Mouse (Mus musculus) embryonic facial prominence, embryonic 10.5 days (tissue): ENCODE measurements around the gene Cxcl13. TPM values are rescaled to one million over a fixed set of nuclear protein-coding genes. Genes with fewer than 3 reads are reported as not detected.
"Not testable (repeated sequence)": the region's sequence is repeated elsewhere in the genome, so short reads cannot be mapped to it uniquely, and the experiment has no call there.

Experiments
- DNase-seq: peaks from one replicate; pipeline ENCODE4 v3.0.0-alpha.2; 2017; ENCODE audit warnings: low spot score
- H3K27ac ChIP-seq: fragments of 300-500 bp; sonication (generic); replicated peaks from 2 replicates; pipeline ENCODE4 v1.5.1; 2016; ENCODE audit warnings: mild to moderate bottlenecking
- H3K27me3 ChIP-seq: fragments of 300-500 bp; sonication (generic); replicated peaks from 2 replicates; pipeline ENCODE4 v1.6.1; 2016; ENCODE audit warnings: low read depth, mild to moderate bottlenecking; ENCODE audit not compliant: poor library complexity, severe bottlenecking
- H3K36me3 ChIP-seq: fragments of 300-500 bp; sonication (generic); replicated peaks from 2 replicates; pipeline ENCODE4 v1.6.1; 2016; ENCODE audit warnings: mild to moderate bottlenecking, moderate library complexity
- H3K4me1 ChIP-seq: fragments of 300-500 bp; sonication (generic); 2 replicates; pipeline ENCODE4 v1.6.1; 2016
- H3K4me3 ChIP-seq: fragments of 300-500 bp; sonication (generic); 2 replicates; pipeline ENCODE4 v1.5.1; 2016; ENCODE audit warnings: mild to moderate bottlenecking, moderate library complexity
- H3K9me3 ChIP-seq: fragments of 300-500 bp; sonication (generic); 2 replicates; pipeline ENCODE4 v1.6.1; 2016; ENCODE audit warnings: mild to moderate bottlenecking
- WGBS: fragments of 180-500 bp; shearing (Covaris S2); methylation state at CpG from one replicate; pipeline ENCODE4 v1.1.7; 2016; 5-methylcytosine and 5-hydroxymethylcytosine counted together
- polyA plus RNA-seq: library from polyadenylated mRNA; unstranded; fragments of >200 nt; fragmentation: Nextera tagmentation; extraction: Ambion mirVana; gene quantifications from 2 replicates; pipeline ENCODE4 v1.2.1, GENCODE M21; 2016

The Cxcl13 gene
- polyA plus RNA-seq, 1 experiment from 2014 or later: 4.7 TPM

GRCm38 (mm10) chr5:95946344-95946743, 10.4 kb upstream of the Cxcl13 start:
- 76% methylated on average over 2 of the region's 2 CpGs for WGBS

GRCm38 (mm10) chr5:95948641-95949040, 8.1 kb upstream of the Cxcl13 start:
- no peak overlapping the region for H3K27ac ChIP-seq
- no peak for DNase-seq
- 84% methylated on average over 3 of the region's 3 CpGs for WGBS
- no peaks in the 10 kb centered on the region for H3K36me3 ChIP-seq
- H3K27me3 ChIP-seq: no peaks in the 10 kb centered on the region
- no peaks in the 10 kb centered on the region for H3K9me3 ChIP-seq
- no peak overlapping the region for H3K4me3 ChIP-seq
- H3K4me1 ChIP-seq: 0 out of 2 replicates have a peak, but pooled peaks cover 6% of the 10 kb centered on the region

More at GRCm38 (mm10) chr5:95946344-95946743, 10.4 kb upstream of the Cxcl13 start:
- Histone ChIP-seq H3K4me3 (no peak overlapping the region), H3K27me3 (no peaks in the 10 kb centered on the region), H3K4me1 (0 out of 2 replicates have a peak, but pooled peaks cover 6% of the 10 kb centered on the region), H3K27ac (no peak overlapping the region), H3K36me3 (no peaks in the 10 kb centered on the region), H3K9me3 (no peaks in the 10 kb centered on the region)
- DNase-seq: no peak

GRCm38 (mm10) chr5:95949946-95950701, 6.6 kb upstream of the Cxcl13 start:
- Histone ChIP-seq H3K27ac (no peak overlapping the region), H3K36me3 (no peaks in the 10 kb centered on the region), H3K4me1 (0 out of 2 replicates have a peak, but pooled peaks cover 2% of the 10 kb centered on the region), H3K4me3 (no peak overlapping the region), H3K9me3 (no peaks in the 10 kb centered on the region), H3K27me3 (no peaks in the 10 kb centered on the region)
- DNase-seq: peak; percentile 60
- WGBS: 47% methylated on average over 19 of the region's 19 CpGs

GRCm38 (mm10) chr5:95964940-95965339, 8.2 kb downstream of the Cxcl13 start:
- Histone ChIP-seq H3K27me3 (no peaks in the 10 kb centered on the region), H3K27ac (no peak overlapping the region), H3K36me3 (no peaks in the 10 kb centered on the region), H3K4me3 (no peak overlapping the region), H3K9me3 (no peaks in the 10 kb centered on the region), H3K4me1 (no peaks in the 10 kb centered on the region)
- 64% methylated on average over 2 of the region's 2 CpGs for WGBS
- DNase-seq: no peak

- no peaks in the 10 kb centered on the region for H3K36me3 ChIP-seq
- H3K27ac ChIP-seq: no peak overlapping the region
- H3K27me3 ChIP-seq: no peaks in the 10 kb centered on the region
- no peak overlapping the region for H3K4me3 ChIP-seq
- 61% methylated on average over 2 of the region's 2 CpGs for WGBS
- no peaks in the 10 kb centered on the region for H3K9me3 ChIP-seq
- no peak for DNase-seq
- H3K4me1 ChIP-seq: no peaks in the 10 kb centered on the region
Observed at GRCm38 (mm10) chr5:95966621-95967020, 9.9 kb downstream of the Cxcl13 start.

- H3K36me3 ChIP-seq: no peaks in the 10 kb centered on the region
- peak; percentile 53 for DNase-seq
- H3K27me3 ChIP-seq: peaks cover 4% of the 10 kb centered on the region; the same call in 1 of the 2 replicates
- H3K27ac ChIP-seq: no peak overlapping the region
- WGBS: 38% methylated on average over 6 of the region's 6 CpGs
- no peaks in the 10 kb centered on the region for H3K9me3 ChIP-seq
- no peak overlapping the region for H3K4me3 ChIP-seq
- H3K4me1 ChIP-seq: no peaks in the 10 kb centered on the region
Observed at GRCm38 (mm10) chr5:95970845-95971244, 14.1 kb downstream of the Cxcl13 start.

- H3K27ac ChIP-seq: no peak overlapping the region
- H3K4me1 ChIP-seq: 0 out of 2 replicates have a peak, but pooled peaks cover 4% of the 10 kb centered on the region
- no peak for DNase-seq
- H3K4me3 ChIP-seq: no peak overlapping the region
- no peaks in the 10 kb centered on the region for H3K9me3 ChIP-seq
- 80% methylated on average over 3 of the region's 3 CpGs for WGBS
- peaks cover 4% of the 10 kb centered on the region; the same call in 1 of the 2 replicates for H3K27me3 ChIP-seq
- no peaks in the 10 kb centered on the region for H3K36me3 ChIP-seq
Observed at GRCm38 (mm10) chr5:95972208-95972607, 15.5 kb downstream of the Cxcl13 start.

GRCm38 (mm10) chr5:95973806-95974205, 17.1 kb downstream of the Cxcl13 start:
- not testable (repeated sequence) for H3K36me3 ChIP-seq, H3K27me3 ChIP-seq, H3K9me3 ChIP-seq, H3K27ac ChIP-seq, H3K4me1 ChIP-seq
- peak overlapping the region; percentile 41; the same call in 1 of the 2 replicates for H3K4me3 ChIP-seq
- DNase-seq: peak; percentile 24
- WGBS: 38% methylated on average over 34 of the region's 34 CpGs

GRCm38 (mm10) chr5:95976299-95976698, 19.5 kb downstream of the Cxcl13 start:
- Histone ChIP-seq H3K36me3 (no peaks in the 10 kb centered on the region), H3K4me1 (0 out of 2 replicates have a peak, but pooled peaks cover 4% of the 10 kb centered on the region), H3K9me3 (no peaks in the 10 kb centered on the region), H3K27ac (no peak overlapping the region), H3K27me3 (peaks cover 4% of the 10 kb centered on the region; the same call in 1 of the 2 replicates), H3K4me3 (no peak overlapping the region)
- 79% methylated on average over 1 of the region's 1 CpGs for WGBS
- DNase-seq: no peak

- Histone ChIP-seq H3K36me3 (no peaks in the 10 kb centered on the region), H3K4me1 (peaks cover 6% of the 10 kb centered on the region), H3K27me3 (no peaks in the 10 kb centered on the region), H3K27ac (0 out of 2 replicates have a peak overlapping the region, but pooled peaks have one; percentile 24), H3K9me3 (no peaks in the 10 kb centered on the region), H3K4me3 (no peak overlapping the region)
- WGBS: 46% methylated on average over 5 of the region's 5 CpGs
- DNase-seq: peak; percentile 33
Observed at GRCm38 (mm10) chr5:95983797-95984486, 27.2 kb downstream of the Cxcl13 start.

- DNase-seq: no peak
- Histone ChIP-seq H3K36me3 (no peaks in the 10 kb centered on the region), H3K27ac (no peak overlapping the region), H3K9me3 (no peaks in the 10 kb centered on the region), H3K4me1 (peaks cover 12% of the 10 kb centered on the region), H3K4me3 (no peak overlapping the region), H3K27me3 (no peaks in the 10 kb centered on the region)
- 11% methylated on average over 12 of the region's 12 CpGs for WGBS
Observed at GRCm38 (mm10) chr5:95991339-95992292, 34.9 kb downstream of the Cxcl13 start.

- Histone ChIP-seq H3K9me3 (no peaks in the 10 kb centered on the region), H3K4me3 (no peak overlapping the region), H3K27me3 (no peaks in the 10 kb centered on the region), H3K36me3 (no peaks in the 10 kb centered on the region), H3K4me1 (no peaks in the 10 kb centered on the region), H3K27ac (no peak overlapping the region)
- no peak for DNase-seq
- 86% methylated on average over 3 of the region's 3 CpGs for WGBS
Observed at GRCm38 (mm10) chr5:95997276-95997675, 40.5 kb downstream of the Cxcl13 start.
